Mouse (Mus musculus): Measurements from ENCODE around the gene Bptf. TPM values are rescaled to one million over a fixed set of nuclear protein-coding genes. Genes with fewer than 3 reads are reported as not detected.

Gene Bptf
- total and polyA plus RNA-seq, 3 experiments, result 22.1 to 63.9 (median 28.0) TPM

GRCm38 (mm10) chr11:106999151-106999948 is 132.6 kb downstream of the Bptf start, which contains the start of gene Kpna2:
TSS of gene Kpna2 (minus strand) at chr11:106999541.
- TF ChIP-seq GABPA (IDR thresholded peaks at IDR 0.05; ENCODE audit: insufficient replicate concordance, low read depth, low read length) (no peak), MAX (IDR thresholded peaks at IDR 0.05; ENCODE audit: low read length) (peak; percentile 90), CHD1 (IDR thresholded peaks at IDR 0.05; ENCODE audit: low read depth, low read length) (peak; percentile 97), ZKSCAN1 (IDR thresholded peaks at IDR 0.05; ENCODE audit: borderline replicate concordance, low read depth, low read length) (no peak), CHD2 (IDR thresholded peaks at IDR 0.05; ENCODE audit: low read length) (peak; percentile 99), HCFC1 (IDR thresholded peaks at IDR 0.05; ENCODE audit: low read depth, low read length) (peak; percentile 84), ZMIZ1 (IDR thresholded peaks at IDR 0.05; ENCODE audit: low read depth, low read length) (peak; percentile 97), IRF4 (IDR thresholded peaks at IDR 0.05; ENCODE audit: low read depth, low read length) (peak; percentile 44; the same call in 1 of the 2 replicates), MAZ (IDR thresholded peaks at IDR 0.05; ENCODE audit: low read depth, low read length) (peak; percentile 88), TCF12 (IDR thresholded peaks at IDR 0.05; ENCODE audit: low read depth, low read length) (peak; percentile 97), PAX5 (IDR thresholded peaks at IDR 0.05; ENCODE audit: low read length) (no peak), MXI1 (IDR thresholded peaks at IDR 0.05; ENCODE audit: low read depth, low read length) (peak; percentile 97), NELFE (IDR thresholded peaks at IDR 0.05; ENCODE audit: low read depth, low read length) (peak; percentile 99), USF1 (IDR thresholded peaks at IDR 0.05; ENCODE audit: low read depth, low read length) (no peak), CTCF (conservative IDR thresholded peaks at IDR 0.05 in 1 of 2, IDR thresholded peaks at IDR 0.05 in 1 of 2; ENCODE audit: low read depth in 2 of 2, low read length in 2 of 2) (no peak), KAT2A (IDR thresholded peaks at IDR 0.05; ENCODE audit: insufficient replicate concordance, low read length) (0 out of 2 replicates have a peak, but pooled peaks have one; percentile 80), JUND (conservative IDR thresholded peaks at IDR 0.05; ENCODE audit: low read depth, low read length) (no peak), EP300 (IDR thresholded peaks at IDR 0.05; ENCODE audit: low read length) (no peak), POLR2AphosphoS2 (IDR thresholded peaks at IDR 0.05; ENCODE audit: low read depth, low read length) (peak; percentile 99), MYC (IDR thresholded peaks at IDR 0.05; ENCODE audit: low read depth, low read length) (peak; percentile 89), ETS1 (conservative IDR thresholded peaks at IDR 0.05; ENCODE audit: low read depth, low read length) (0 out of 2 replicates have a peak, but pooled peaks have one; percentile 10), ZNF384 (IDR thresholded peaks at IDR 0.05; ENCODE audit: low read depth, low read length) (peak; percentile 99), TBP (conservative IDR thresholded peaks at IDR 0.05; ENCODE audit: low read depth, low read length) (peak; percentile 95), POLR2A (IDR thresholded peaks at IDR 0.05; ENCODE audit: low read depth, low read length) (peak; percentile 99), SIN3A (IDR thresholded peaks at IDR 0.05; ENCODE audit: low read length) (peak; percentile 89), NRF1 (IDR thresholded peaks at IDR 0.05; ENCODE audit: low read depth, low read length) (peak; percentile 70), MEF2A (IDR thresholded peaks at IDR 0.05; ENCODE audit: borderline replicate concordance, low read depth, low read length) (peak; percentile 32; the same call in 1 of the 2 replicates)
- peaks cover 9 to 40% of the 10 kb centered on the region in 2 experiments for H3K4me1 ChIP-seq (ENCODE audit: control insufficient read depth in 1 of 2, insufficient read depth in 2 of 2)
- peak; percentile 98 for DNase-seq (ENCODE audit: extremely low read depth)
- no peaks in the 10 kb centered on the region for H3K27me3 ChIP-seq (replicated peaks)
- in situ Hi-C loops (cut with MboI; ENCODE audit: low pct_ligation_motif_present, low pct_unique_long_range_greater_than_20kb, low sequenced_read_pairs) (no loop called here), dilution Hi-C loops (cut with MboI; ENCODE audit: extremely low pct_ligation_motif_present, extremely low pct_unique_long_range_greater_than_20kb, low sequenced_read_pairs) (no loop called here)
- peak within 1 kb of the TSS; percentile 99 for H3K9ac ChIP-seq (ENCODE audit: insufficient read depth, low read depth)
- H3K9me3 ChIP-seq (replicated peaks; ENCODE audit: low read length), result no peaks in the 10 kb centered on the region
- H3K36me3 ChIP-seq (replicated peaks in 1 of 2; ENCODE audit: control insufficient read depth in 1 of 2, insufficient read depth in 1 of 2, low read length in 1 of 2), result peaks cover 26 to 31% of the 10 kb centered on the region in 2 experiments
- peak within 1 kb of the TSS; percentile 79 for H3K27ac ChIP-seq (ENCODE audit: insufficient read depth, low read depth)
- peak within 1 kb of the TSS; percentile 74 to 96 (median 88) for H3K4me3 ChIP-seq (replicated peaks in 1 of 3; ENCODE audit: low read depth in 2 of 3, low read length in 2 of 3, poor library complexity in 1 of 3)
- peak within 1 kb of the TSS; percentile 96 for H3K4me2 ChIP-seq (ENCODE audit: insufficient read depth, low read depth, poor library complexity, severe bottlenecking)
- peaks cover 49% of the 10 kb centered on the region for H3K79me2 ChIP-seq (replicated peaks; ENCODE audit: control insufficient read depth, extremely low read depth, insufficient read depth, poor library complexity, severe bottlenecking)

Measured in CH12.LX (cell line).